Mouse (Mus musculus): ENCODE measurements around the gene Ice1. TPM values are rescaled to one million over a fixed set of nuclear protein-coding genes. Genes with fewer than 3 reads are reported as not detected.
A peak's percentile ranks its signal among the peaks of the same experiment; 100 is the strongest.

The Ice1 gene
- polyA plus RNA-seq (2014; fragmentation: Nextera tagmentation; extraction: Ambion mirVana), result 36.8 and 39.8 TPM in 2 replicates

DNA sequence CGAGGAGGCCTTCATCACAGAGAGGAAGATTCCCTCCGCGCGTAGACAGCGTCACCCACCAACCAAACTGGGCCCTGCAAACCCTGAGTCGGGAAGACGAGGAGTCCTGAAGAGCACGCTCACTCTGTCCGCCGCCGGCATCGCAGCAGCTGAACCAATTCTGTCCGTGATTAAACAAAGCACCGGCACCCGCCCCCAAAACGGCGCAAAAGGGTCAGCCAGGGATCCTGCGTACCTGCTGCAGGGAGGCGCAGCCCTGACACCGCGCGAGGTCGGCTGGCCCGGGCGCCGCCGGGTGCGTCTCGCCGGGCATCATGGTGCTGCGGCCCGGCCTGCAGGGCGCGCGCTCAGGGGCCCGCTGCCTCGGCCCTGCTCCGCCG is at the start of gene Ice1:
Ice1 (minus strand) TSS at position 353 of the 380 bp plus-strand sequence.
- H3K27me3 ChIP-seq (replicated peaks; ENCODE audit: control insufficient read depth, insufficient read depth, low read length), result no peaks in the 10 kb centered on the region
- H3K4me3 ChIP-seq (ENCODE audit: low read depth, low read length), result peak within 1 kb of the TSS; percentile 90
- H3K27ac ChIP-seq (ENCODE audit: low read depth, low read length), result peak within 1 kb of the TSS; percentile 91
- peaks cover 19% of the 10 kb centered on the region for H3K4me1 ChIP-seq (ENCODE audit: control insufficient read depth, insufficient read depth, low read length)
- DNase-seq (ENCODE audit: low spot score), result peak; percentile 51
- H3K4me2 ChIP-seq (ENCODE audit: low read length), result peak within 1 kb of the TSS; percentile 86
- H3K36me3 ChIP-seq (ENCODE audit: control insufficient read depth, insufficient read depth, low read length), result no peaks in the 10 kb centered on the region
- peak; percentile 25 for ATAC-seq
- H3K9me3 ChIP-seq (replicated peaks; ENCODE audit: control insufficient read depth, low read length), result no peaks in the 10 kb centered on the region
- peak within 1 kb of the TSS; percentile 89 for H3K9ac ChIP-seq (ENCODE audit: low read length)
- WGBS, result under 1% methylated on average over 36 of the region's 39 CpGs

- ATAC-seq (no peak), DNase-seq (ENCODE audit: low spot score) (no peak)
- Histone ChIP-seq H3K4me1 (ENCODE audit: control insufficient read depth, insufficient read depth, low read length) (no peaks in the 10 kb centered on the region), H3K4me3 (ENCODE audit: low read depth, low read length) (no peak overlapping the region), H3K27ac (ENCODE audit: low read depth, low read length) (no peak overlapping the region), H3K36me3 (ENCODE audit: control insufficient read depth, insufficient read depth, low read length) (no peaks in the 10 kb centered on the region), H3K9ac (ENCODE audit: low read length) (no peak overlapping the region), H3K27me3 (replicated peaks; ENCODE audit: control insufficient read depth, insufficient read depth, low read length) (no peaks in the 10 kb centered on the region), H3K4me2 (ENCODE audit: low read length) (no peak overlapping the region), H3K9me3 (replicated peaks; ENCODE audit: control insufficient read depth, low read length) (no peaks in the 10 kb centered on the region)
- 67% methylated on average over 5 of the region's 5 CpGs for WGBS
Measured at GRCm38 (mm10) chr13:70685825-70686224, 48.4 kb upstream of the Ice1 start.

DNA sequence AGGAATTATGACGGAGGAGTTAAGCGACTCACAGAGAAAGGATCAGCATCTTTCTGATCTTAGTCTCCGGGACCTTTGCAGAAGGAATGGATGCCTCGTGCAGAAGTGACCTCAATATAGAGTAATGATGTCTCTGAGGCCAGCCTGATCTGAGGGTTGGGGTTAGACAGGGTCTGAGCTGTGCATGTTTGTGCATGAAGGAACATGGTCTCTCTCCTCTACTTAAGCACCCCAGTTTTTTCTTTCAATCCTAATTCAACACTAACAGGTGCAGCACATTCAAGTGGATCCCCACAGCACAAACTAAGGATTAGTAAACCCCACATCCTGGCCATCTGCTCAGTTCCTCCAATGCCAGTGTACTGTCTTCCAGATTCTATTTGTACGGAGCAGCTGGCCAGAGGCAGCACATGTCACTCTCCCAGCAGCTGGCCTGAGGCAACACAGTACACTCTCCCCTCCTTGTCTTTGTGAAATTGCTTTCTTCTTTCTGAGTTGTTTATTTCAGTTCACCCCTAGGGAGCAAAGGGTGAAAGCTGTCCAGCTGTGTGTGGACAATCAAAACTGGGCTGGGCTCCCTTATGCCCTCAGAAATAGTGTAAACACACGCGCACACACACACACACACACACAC is 47.7 kb upstream of the Ice1 start:
- DNase-seq (ENCODE audit: low spot score) (no peak), ATAC-seq (no peak)
- no peak overlapping the region for H3K4me2 ChIP-seq (ENCODE audit: low read length)
- H3K36me3 ChIP-seq (ENCODE audit: control insufficient read depth, insufficient read depth, low read length), result no peaks in the 10 kb centered on the region
- H3K9me3 ChIP-seq (replicated peaks; ENCODE audit: control insufficient read depth, low read length), result no peaks in the 10 kb centered on the region
- H3K27ac ChIP-seq (ENCODE audit: low read depth, low read length), result no peak overlapping the region
- no peaks in the 10 kb centered on the region for H3K4me1 ChIP-seq (ENCODE audit: control insufficient read depth, insufficient read depth, low read length)
- no peak overlapping the region for H3K4me3 ChIP-seq (ENCODE audit: low read depth, low read length)
- 66% methylated on average over 7 of the region's 7 CpGs for WGBS
- no peak overlapping the region for H3K9ac ChIP-seq (ENCODE audit: low read length)
- no peaks in the 10 kb centered on the region for H3K27me3 ChIP-seq (replicated peaks; ENCODE audit: control insufficient read depth, insufficient read depth, low read length)

DNA sequence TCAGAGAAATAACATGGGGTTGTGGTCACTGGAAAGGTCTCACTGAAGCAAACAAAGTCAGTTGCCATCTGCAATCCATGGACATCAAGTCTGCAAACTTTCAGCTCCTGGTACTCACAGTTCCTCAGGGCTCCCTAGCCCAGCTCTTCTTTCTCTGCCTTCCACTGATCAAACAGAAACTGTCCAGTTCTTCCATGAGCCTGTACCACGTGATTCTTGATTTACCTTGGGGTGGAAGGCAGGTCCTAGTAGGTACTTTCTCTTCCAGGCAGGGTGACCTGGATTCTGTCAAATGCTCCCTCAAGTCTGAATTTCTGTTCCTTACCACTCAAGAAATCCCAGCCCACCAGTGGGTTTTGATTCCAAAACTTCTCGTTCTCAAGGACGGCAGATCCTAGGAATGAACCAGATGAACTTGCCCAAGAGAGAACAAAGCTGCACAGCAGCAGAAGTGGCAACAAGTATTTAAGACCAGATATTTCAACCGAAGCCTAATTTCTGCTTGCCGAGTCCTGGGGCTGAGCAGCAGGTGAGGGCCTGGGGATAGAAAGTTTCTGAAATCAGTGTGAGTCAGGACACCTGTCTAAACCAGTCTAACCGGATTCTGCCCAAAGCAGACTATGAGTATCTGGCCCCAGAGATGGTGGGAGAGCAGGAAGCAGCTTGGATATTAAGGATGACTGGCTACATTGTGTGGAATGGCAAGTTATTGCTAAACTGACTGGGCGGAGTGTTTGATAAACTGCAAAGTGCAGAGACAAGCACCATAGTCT is 44.2 kb upstream of the Ice1 start:
- Histone ChIP-seq H3K27ac (ENCODE audit: low read depth, low read length) (no peak overlapping the region), H3K4me3 (ENCODE audit: low read depth, low read length) (no peak overlapping the region), H3K4me2 (ENCODE audit: low read length) (no peak overlapping the region), H3K9ac (ENCODE audit: low read length) (no peak overlapping the region), H3K36me3 (ENCODE audit: control insufficient read depth, insufficient read depth, low read length) (no peaks in the 10 kb centered on the region), H3K9me3 (replicated peaks; ENCODE audit: control insufficient read depth, low read length) (no peaks in the 10 kb centered on the region), H3K27me3 (replicated peaks; ENCODE audit: control insufficient read depth, insufficient read depth, low read length) (no peaks in the 10 kb centered on the region), H3K4me1 (ENCODE audit: control insufficient read depth, insufficient read depth, low read length) (no peaks in the 10 kb centered on the region)
- ATAC-seq (no peak), DNase-seq (ENCODE audit: low spot score) (no peak)
- 88% methylated on average over 7 of the region's 7 CpGs for WGBS

DNA sequence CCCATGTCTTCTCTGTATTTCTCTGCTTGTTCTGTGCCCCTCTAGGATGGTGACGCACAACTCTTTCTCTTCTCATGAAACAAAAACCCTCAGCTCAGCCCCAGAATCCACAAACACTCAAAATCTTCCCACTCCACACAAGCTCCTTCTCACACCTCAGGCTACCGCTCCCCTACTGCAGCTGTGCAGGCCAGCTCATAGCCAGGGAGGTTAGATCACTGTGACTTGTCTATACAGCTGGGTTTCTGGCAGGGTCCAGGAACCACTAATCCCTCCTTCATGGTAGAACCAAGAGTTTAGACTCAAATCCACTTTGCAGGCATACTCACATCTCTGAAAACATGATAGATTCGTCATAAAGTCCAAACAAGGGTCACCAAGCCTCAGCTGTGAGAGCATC is 42.9 kb upstream of the Ice1 start:
- Histone ChIP-seq H3K36me3 (ENCODE audit: control insufficient read depth, insufficient read depth, low read length) (no peaks in the 10 kb centered on the region), H3K27me3 (replicated peaks; ENCODE audit: control insufficient read depth, insufficient read depth, low read length) (no peaks in the 10 kb centered on the region), H3K9me3 (replicated peaks; ENCODE audit: control insufficient read depth, low read length) (no peaks in the 10 kb centered on the region), H3K27ac (ENCODE audit: low read depth, low read length) (no peak overlapping the region), H3K4me2 (ENCODE audit: low read length) (no peak overlapping the region), H3K4me1 (ENCODE audit: control insufficient read depth, insufficient read depth, low read length) (no peaks in the 10 kb centered on the region), H3K9ac (ENCODE audit: low read length) (no peak overlapping the region), H3K4me3 (ENCODE audit: low read depth, low read length) (no peak overlapping the region)
- ATAC-seq (no peak), DNase-seq (ENCODE audit: low spot score) (no peak)
- 93% methylated on average over 3 of the region's 3 CpGs for WGBS

GRCm38 (mm10) chr13:70677689-70678088 is 40.3 kb upstream of the Ice1 start:
- no peak overlapping the region for H3K4me2 ChIP-seq (ENCODE audit: low read length)
- H3K9me3 ChIP-seq (replicated peaks; ENCODE audit: control insufficient read depth, low read length), result no peaks in the 10 kb centered on the region
- no peaks in the 10 kb centered on the region for H3K4me1 ChIP-seq (ENCODE audit: control insufficient read depth, insufficient read depth, low read length)
- H3K27ac ChIP-seq (ENCODE audit: low read depth, low read length), result no peak overlapping the region
- H3K4me3 ChIP-seq (ENCODE audit: low read depth, low read length), result no peak overlapping the region
- no peaks in the 10 kb centered on the region for H3K36me3 ChIP-seq (ENCODE audit: control insufficient read depth, insufficient read depth, low read length)
- WGBS, result 88% methylated on average over 5 of the region's 5 CpGs
- no peak for ATAC-seq
- no peak overlapping the region for H3K9ac ChIP-seq (ENCODE audit: low read length)
- no peak for DNase-seq (ENCODE audit: low spot score)
- no peaks in the 10 kb centered on the region for H3K27me3 ChIP-seq (replicated peaks; ENCODE audit: control insufficient read depth, insufficient read depth, low read length)

DNA sequence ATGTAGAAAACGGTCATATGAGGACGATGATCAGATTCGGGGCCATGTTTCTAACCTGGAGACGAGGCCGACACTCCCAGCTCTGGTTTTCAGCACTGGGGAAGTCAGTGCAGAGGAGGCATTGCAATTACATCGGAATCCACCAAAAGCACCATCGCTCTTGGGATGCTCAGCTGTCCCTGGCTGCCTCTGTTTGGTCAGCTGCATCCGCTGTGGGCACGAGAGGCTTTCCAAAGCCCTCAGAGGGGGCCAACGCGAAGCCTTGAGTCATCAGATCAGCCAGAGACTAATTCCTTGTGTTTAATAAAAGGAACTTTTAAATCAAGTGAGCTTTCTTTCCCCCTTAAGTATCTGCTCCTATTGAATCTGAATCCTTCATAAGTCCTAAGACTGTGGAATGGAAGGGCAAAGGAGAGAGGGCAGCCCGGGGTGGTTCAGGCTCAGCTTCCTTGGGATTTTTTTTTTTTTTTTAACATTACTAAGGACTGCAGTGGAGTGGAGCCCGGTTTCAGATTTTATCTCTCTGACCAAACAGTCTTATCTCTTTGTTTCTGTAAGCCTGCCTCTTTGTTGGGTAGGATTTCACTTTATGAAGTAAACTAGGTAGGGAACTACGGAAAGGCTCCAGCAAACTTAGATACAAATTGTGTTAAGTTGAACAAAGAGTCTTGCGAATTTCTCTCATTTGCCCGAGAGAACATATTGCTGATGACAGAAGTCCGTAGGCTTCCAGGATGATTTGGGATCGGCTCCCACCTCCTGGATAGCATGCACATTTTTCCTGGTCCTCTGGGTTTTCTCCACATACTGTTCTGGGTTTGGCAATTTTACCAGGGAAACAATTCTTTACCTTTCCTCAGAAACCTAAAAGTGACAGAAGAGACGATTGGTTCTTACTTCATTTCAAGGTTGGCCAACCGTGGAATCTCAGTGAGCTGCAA is 39.1 kb upstream of the Ice1 start:
- H3K27ac ChIP-seq (ENCODE audit: low read depth, low read length), result no peak overlapping the region
- whole genome bisulfite sequencing, result 83% methylated on average over 20 of the region's 20 CpGs
- DNase-seq (ENCODE audit: low spot score), result no peak

GRCm38 (mm10) chr13:70674998-70675397 is 37.6 kb upstream of the Ice1 start:
- Histone ChIP-seq H3K9me3 (replicated peaks; ENCODE audit: control insufficient read depth, low read length) (no peaks in the 10 kb centered on the region), H3K27ac (ENCODE audit: low read depth, low read length) (no peak overlapping the region), H3K36me3 (ENCODE audit: control insufficient read depth, insufficient read depth, low read length) (no peaks in the 10 kb centered on the region), H3K27me3 (replicated peaks; ENCODE audit: control insufficient read depth, insufficient read depth, low read length) (no peaks in the 10 kb centered on the region), H3K4me2 (ENCODE audit: low read length) (no peak overlapping the region), H3K4me3 (ENCODE audit: low read depth, low read length) (no peak overlapping the region), H3K9ac (ENCODE audit: low read length) (no peak overlapping the region), H3K4me1 (ENCODE audit: control insufficient read depth, insufficient read depth, low read length) (no peaks in the 10 kb centered on the region)
- DNase-seq (ENCODE audit: low spot score), result no peak
- no peak for ATAC-seq
- WGBS, result 85% methylated on average over 10 of the region's 10 CpGs

More for the DNA sequence above, 39.1 kb upstream of the Ice1 start:
- Histone ChIP-seq H3K9ac (ENCODE audit: low read length) (no peak overlapping the region), H3K4me3 (ENCODE audit: low read depth, low read length) (no peak overlapping the region), H3K4me1 (ENCODE audit: control insufficient read depth, insufficient read depth, low read length) (no peaks in the 10 kb centered on the region), H3K9me3 (replicated peaks; ENCODE audit: control insufficient read depth, low read length) (no peaks in the 10 kb centered on the region), H3K36me3 (ENCODE audit: control insufficient read depth, insufficient read depth, low read length) (no peaks in the 10 kb centered on the region), H3K27me3 (replicated peaks; ENCODE audit: control insufficient read depth, insufficient read depth, low read length) (no peaks in the 10 kb centered on the region), H3K4me2 (ENCODE audit: low read length) (no peak overlapping the region)
- ATAC-seq, result no peak

Data from forebrain, embryonic 14.5 days (tissue).